Mouse (Mus musculus): Measurements from ENCODE around the gene Haghl. TPM values are rescaled to one million over a fixed set of nuclear protein-coding genes. Genes with fewer than 3 reads are reported as not detected.

Haghl gene
- polyA plus RNA-seq, 2 experiments, result 5.8 to 7.6 TPM

DNA sequence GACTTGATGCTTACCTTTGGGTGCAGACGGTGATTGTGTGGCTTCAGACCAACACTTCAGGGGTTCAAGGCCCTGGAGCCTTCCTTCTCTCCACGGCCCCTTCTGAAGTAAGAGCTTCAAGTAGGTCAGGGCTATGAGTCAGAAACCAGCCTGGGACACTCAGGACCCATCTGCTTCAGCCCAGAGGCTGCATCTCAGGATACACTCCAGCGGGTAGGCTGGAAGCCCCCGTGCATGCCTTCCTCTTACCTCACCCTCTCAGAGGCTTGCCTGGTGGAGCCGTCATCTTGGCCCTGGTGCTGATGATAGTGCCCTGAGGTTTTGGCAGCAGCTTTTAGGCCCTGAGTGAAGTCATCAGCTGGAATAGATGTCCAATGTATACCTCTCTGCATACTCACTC lies 50.2 kb downstream of the Haghl start:
- ATAC-seq (ENCODE audit: insufficient read depth) (no peak), DNase-seq (ENCODE audit: low read depth in 3 of 3, low spot score in 3 of 3) (no peak)
- no peaks in the 10 kb centered on the region for H3K9me3 ChIP-seq (ENCODE audit: control insufficient read depth, low read length)
- 67% methylated on average over 5 of the region's 5 CpGs for WGBS (ENCODE audit: insufficient replicate concordance)
- no peaks in the 10 kb centered on the region for H3K36me3 ChIP-seq (replicated peaks; ENCODE audit: control insufficient read depth, insufficient read depth, low read depth)
- no peak overlapping the region for H3K4me3 ChIP-seq (ENCODE audit: insufficient read depth in 1 of 2, low read depth in 2 of 2, low read length in 2 of 2)
- H3K4me1 ChIP-seq (replicated peaks; ENCODE audit: control insufficient read depth in 2 of 2, insufficient read depth in 2 of 2, low read length in 1 of 2), result no peaks in the 10 kb centered on the region
- H3K27ac ChIP-seq, result no peak overlapping the region
- H3K27me3 ChIP-seq (ENCODE audit: control insufficient read depth, insufficient read depth, low read length), result no peaks in the 10 kb centered on the region
- H3K4me2 ChIP-seq (ENCODE audit: low read depth), result no peak overlapping the region
- TF ChIP-seq EP300 (IDR thresholded peaks at IDR 0.05; ENCODE audit: low read depth) (no peak), CTCF (IDR thresholded peaks at IDR 0.05; ENCODE audit: low read depth) (no peak)
- no peak overlapping the region for H3K9ac ChIP-seq (replicated peaks)

DNA sequence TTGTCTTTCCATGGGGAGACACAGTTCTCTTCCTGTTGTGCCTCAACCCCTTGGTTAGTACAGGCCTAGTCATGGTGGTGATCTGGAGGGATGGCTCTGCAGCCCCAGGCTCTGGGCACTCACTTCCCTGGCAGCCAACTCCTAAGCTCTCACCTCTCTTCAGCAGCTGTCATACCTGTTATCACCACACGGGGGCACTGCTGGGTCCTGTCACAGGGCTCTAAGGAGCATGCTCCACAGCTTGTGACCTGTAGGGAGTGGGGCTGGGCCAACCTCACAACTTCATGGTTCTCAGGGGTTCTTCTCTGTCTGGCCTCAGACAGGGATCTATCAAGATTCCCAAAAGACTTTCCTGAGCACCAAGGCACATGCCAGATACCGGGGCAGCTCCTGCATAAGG lies 53.4 kb downstream of the Haghl start:
- Histone ChIP-seq H3K9me3 (ENCODE audit: control insufficient read depth, low read length) (no peaks in the 10 kb centered on the region), H3K4me2 (ENCODE audit: low read depth) (no peak overlapping the region), H3K27me3 (ENCODE audit: control insufficient read depth, insufficient read depth, low read length) (no peaks in the 10 kb centered on the region), H3K27ac (no peak overlapping the region), H3K9ac (replicated peaks) (no peak overlapping the region), H3K4me1 (replicated peaks; ENCODE audit: control insufficient read depth in 2 of 2, insufficient read depth in 2 of 2, low read length in 1 of 2) (no peaks in the 10 kb centered on the region; a peak in 1 of 4 replicates), H3K36me3 (replicated peaks; ENCODE audit: control insufficient read depth, insufficient read depth, low read depth) (no peaks in the 10 kb centered on the region), H3K4me3 (ENCODE audit: insufficient read depth in 1 of 2, low read depth in 2 of 2, low read length in 2 of 2) (no peak overlapping the region)
- DNase-seq (ENCODE audit: low read depth in 3 of 3, low spot score in 3 of 3) (peak; percentile 29 to 67 (median 35)), ATAC-seq (ENCODE audit: insufficient read depth) (no peak)
- TF ChIP-seq EP300 (IDR thresholded peaks at IDR 0.05; ENCODE audit: low read depth) (no peak), CTCF (IDR thresholded peaks at IDR 0.05; ENCODE audit: low read depth) (peak; percentile 97)
- WGBS (ENCODE audit: insufficient replicate concordance), result 22% methylated on average over 2 of the region's 2 CpGs

Small RNA genes lying within 50 kb of the gene (microRNA-seq; reads per million reads assigned to microRNA genes)
- gene Gm25083 (not detected), gene Mir3082 (not detected), gene Mir6966 (not detected)

Other genes starting within 250 kb of the Haghl start
- 0.04 and 0.11 TPM in 2 replicates for gene Sox8, start 215.0 kb downstream of the Haghl start, polyA plus RNA-seq (2012; rRNA removed)
- gene Sox8, start 215.0 kb downstream of the Haghl start, polyA plus RNA-seq (2014; fragmentation: Nextera tagmentation; extraction: Ambion mirVana), result 0.15 TPM in 1 of 2 replicates, not detected in the other
- 3.4 and 4.0 TPM in 2 replicates for gene Lmf1, start 206.6 kb downstream of the Haghl start, polyA plus RNA-seq (2012; rRNA removed)
- 7.9 and 9.3 TPM in 2 replicates for gene Lmf1, start 206.6 kb downstream of the Haghl start, polyA plus RNA-seq (2014; fragmentation: Nextera tagmentation; extraction: Ambion mirVana)
- 0.60 TPM in 1 of 2 replicates, not detected in the other for gene Gng13, start 68.5 kb downstream of the Haghl start, polyA plus RNA-seq (2012; rRNA removed)
- not detected in 2 replicates for gene Gng13, start 68.5 kb downstream of the Haghl start, polyA plus RNA-seq (2014; fragmentation: Nextera tagmentation; extraction: Ambion mirVana)
- gene Chtf18, start 58.3 kb downstream of the Haghl start, polyA plus RNA-seq (2012; rRNA removed), result 14.4 and 19.6 TPM in 2 replicates
- 12.4 and 15.5 TPM in 2 replicates for gene Chtf18, start 58.3 kb downstream of the Haghl start, polyA plus RNA-seq (2014; fragmentation: Nextera tagmentation; extraction: Ambion mirVana)
- gene Rpusd1, start 58.0 kb downstream of the Haghl start, polyA plus RNA-seq (2012; rRNA removed), result 9.5 and 11.1 TPM in 2 replicates
- gene Rpusd1, start 58.0 kb downstream of the Haghl start, polyA plus RNA-seq (2014; fragmentation: Nextera tagmentation; extraction: Ambion mirVana), result 5.9 and 6.1 TPM in 2 replicates
- gene Mslnl, start 49.6 kb downstream of the Haghl start, polyA plus RNA-seq (2012; rRNA removed), result not detected in 2 replicates
- gene Mslnl, start 49.6 kb downstream of the Haghl start, polyA plus RNA-seq (2014; fragmentation: Nextera tagmentation; extraction: Ambion mirVana), result not detected in 2 replicates
- 0.66 and 0.69 TPM in 2 replicates for gene Msln, start 31.3 kb downstream of the Haghl start, polyA plus RNA-seq (2012; rRNA removed)
- 0.91 and 1.0 TPM in 2 replicates for gene Msln, start 31.3 kb downstream of the Haghl start, polyA plus RNA-seq (2014; fragmentation: Nextera tagmentation; extraction: Ambion mirVana)
- 7.5 and 10.2 TPM in 2 replicates for gene Narfl, start 11.9 kb downstream of the Haghl start, polyA plus RNA-seq (2012; rRNA removed)
- 12.9 and 14.0 TPM in 2 replicates for gene Narfl, start 11.9 kb downstream of the Haghl start, polyA plus RNA-seq (2014; fragmentation: Nextera tagmentation; extraction: Ambion mirVana)
- 0.02 and 0.03 TPM in 2 replicates for gene Ccdc78, start 907 bp upstream of the Haghl start, polyA plus RNA-seq (2012; rRNA removed)
- gene Ccdc78, start 907 bp upstream of the Haghl start, polyA plus RNA-seq (2014; fragmentation: Nextera tagmentation; extraction: Ambion mirVana), result not detected in 2 replicates
- gene Fam173a, start 7.2 kb upstream of the Haghl start, polyA plus RNA-seq (2012; rRNA removed), result 37.7 and 46.6 TPM in 2 replicates
- 57.2 and 57.7 TPM in 2 replicates for gene Fam173a, start 7.2 kb upstream of the Haghl start, polyA plus RNA-seq (2014; fragmentation: Nextera tagmentation; extraction: Ambion mirVana)
- not detected in 2 replicates for gene AC134908.4, start 10.0 kb upstream of the Haghl start, polyA plus RNA-seq (2012; rRNA removed)
- gene AC134908.4, start 10.0 kb upstream of the Haghl start, polyA plus RNA-seq (2014; fragmentation: Nextera tagmentation; extraction: Ambion mirVana), result not detected in 2 replicates
- gene Metrn, start 11.5 kb upstream of the Haghl start, polyA plus RNA-seq (2012; rRNA removed), result 20.3 and 27.3 TPM in 2 replicates
- 4.1 TPM in 2 replicates for gene Metrn, start 11.5 kb upstream of the Haghl start, polyA plus RNA-seq (2014; fragmentation: Nextera tagmentation; extraction: Ambion mirVana)
- gene Fbxl16, start 23.4 kb upstream of the Haghl start, polyA plus RNA-seq (2012; rRNA removed), result 0.04 and 0.22 TPM in 2 replicates
- gene Fbxl16, start 23.4 kb upstream of the Haghl start, polyA plus RNA-seq (2014; fragmentation: Nextera tagmentation; extraction: Ambion mirVana), result not detected in 2 replicates
- gene Wdr24, start 38.0 kb upstream of the Haghl start, polyA plus RNA-seq (2012; rRNA removed), result 14.1 and 14.3 TPM in 2 replicates
- gene Wdr24, start 38.0 kb upstream of the Haghl start, polyA plus RNA-seq (2014; fragmentation: Nextera tagmentation; extraction: Ambion mirVana), result 9.2 and 11.4 TPM in 2 replicates
- gene Jmjd8, start 43.2 kb upstream of the Haghl start, polyA plus RNA-seq (2012; rRNA removed), result 17.3 and 17.9 TPM in 2 replicates
- 13.7 and 16.2 TPM in 2 replicates for gene Jmjd8, start 43.2 kb upstream of the Haghl start, polyA plus RNA-seq (2014; fragmentation: Nextera tagmentation; extraction: Ambion mirVana)
- gene Stub1, start 47.7 kb upstream of the Haghl start, polyA plus RNA-seq (2012; rRNA removed), result 70.2 and 85.1 TPM in 2 replicates
- gene Stub1, start 47.7 kb upstream of the Haghl start, polyA plus RNA-seq (2014; fragmentation: Nextera tagmentation; extraction: Ambion mirVana), result 96.7 and 100 TPM in 2 replicates
- 1.5 and 2.0 TPM in 2 replicates for gene Rhbdl1, start 51.6 kb upstream of the Haghl start, polyA plus RNA-seq (2012; rRNA removed)
- 0.35 and 0.58 TPM in 2 replicates for gene Rhbdl1, start 51.6 kb upstream of the Haghl start, polyA plus RNA-seq (2014; fragmentation: Nextera tagmentation; extraction: Ambion mirVana)
- 3.3 and 6.9 TPM in 2 replicates for gene Gm20683, start 56.1 kb upstream of the Haghl start, polyA plus RNA-seq (2012; rRNA removed)
- 0.43 TPM in 1 of 2 replicates, not detected in the other for gene Gm20683, start 56.1 kb upstream of the Haghl start, polyA plus RNA-seq (2014; fragmentation: Nextera tagmentation; extraction: Ambion mirVana)
- 33.3 and 34.7 TPM in 2 replicates for gene Rhot2, start 59.2 kb upstream of the Haghl start, polyA plus RNA-seq (2012; rRNA removed)
- 4.2 and 5.3 TPM in 2 replicates for gene Rhot2, start 59.2 kb upstream of the Haghl start, polyA plus RNA-seq (2014; fragmentation: Nextera tagmentation; extraction: Ambion mirVana)
- 18.1 and 19.6 TPM in 2 replicates for gene Wdr90, start 75.8 kb upstream of the Haghl start, polyA plus RNA-seq (2012; rRNA removed)
- gene Wdr90, start 75.8 kb upstream of the Haghl start, polyA plus RNA-seq (2014; fragmentation: Nextera tagmentation; extraction: Ambion mirVana), result 7.5 and 11.1 TPM in 2 replicates
- 22.1 and 23.1 TPM in 2 replicates for gene Mcrip2, start 83.1 kb upstream of the Haghl start, polyA plus RNA-seq (2012; rRNA removed)
- gene Mcrip2, start 83.1 kb upstream of the Haghl start, polyA plus RNA-seq (2014; fragmentation: Nextera tagmentation; extraction: Ambion mirVana), result 44.0 and 44.9 TPM in 2 replicates
- gene Mettl26, start 89.4 kb upstream of the Haghl start, polyA plus RNA-seq (2012; rRNA removed), result 45.3 and 47.6 TPM in 2 replicates
- gene Mettl26, start 89.4 kb upstream of the Haghl start, polyA plus RNA-seq (2014; fragmentation: Nextera tagmentation; extraction: Ambion mirVana), result 46.5 and 50.3 TPM in 2 replicates
- 0.54 and 0.71 TPM in 2 replicates for gene Wfikkn1, start 95.2 kb upstream of the Haghl start, polyA plus RNA-seq (2012; rRNA removed)
- 0.52 and 0.67 TPM in 2 replicates for gene Wfikkn1, start 95.2 kb upstream of the Haghl start, polyA plus RNA-seq (2014; fragmentation: Nextera tagmentation; extraction: Ambion mirVana)
- 6.4 and 7.8 TPM in 2 replicates for gene Rab40c, start 134.1 kb upstream of the Haghl start, polyA plus RNA-seq (2012; rRNA removed)
- gene Rab40c, start 134.1 kb upstream of the Haghl start, polyA plus RNA-seq (2014; fragmentation: Nextera tagmentation; extraction: Ambion mirVana), result 3.4 and 3.8 TPM in 2 replicates
- 270 and 414 TPM in 2 replicates for gene Pigq, start 159.3 kb upstream of the Haghl start, polyA plus RNA-seq (2012; rRNA removed)
- gene Pigq, start 159.3 kb upstream of the Haghl start, polyA plus RNA-seq (2014; fragmentation: Nextera tagmentation; extraction: Ambion mirVana), result 170 and 186 TPM in 2 replicates
- gene Nhlrc4, start 159.3 kb upstream of the Haghl start, polyA plus RNA-seq (2012; rRNA removed), result 4.3 and 8.9 TPM in 2 replicates
- gene Nhlrc4, start 159.3 kb upstream of the Haghl start, polyA plus RNA-seq (2014; fragmentation: Nextera tagmentation; extraction: Ambion mirVana), result 1.9 and 4.6 TPM in 2 replicates
- 0.16 and 0.24 TPM in 2 replicates for gene A930017K11Rik, start 166.9 kb upstream of the Haghl start, polyA plus RNA-seq (2012; rRNA removed)
- 0.13 and 0.37 TPM in 2 replicates for gene A930017K11Rik, start 166.9 kb upstream of the Haghl start, polyA plus RNA-seq (2014; fragmentation: Nextera tagmentation; extraction: Ambion mirVana)
- 7.7 and 9.0 TPM in 2 replicates for gene Capn15, start 200.1 kb upstream of the Haghl start, polyA plus RNA-seq (2012; rRNA removed)
- gene Capn15, start 200.1 kb upstream of the Haghl start, polyA plus RNA-seq (2014; fragmentation: Nextera tagmentation; extraction: Ambion mirVana), result 8.3 and 11.8 TPM in 2 replicates

All from liver, embryonic 14.5 days (tissue).